ENCODE assay signal across 8 mouse cellular contexts in genomic region chr4:46563847-46564246, GRCm38 (mm10). TPM values are rescaled to one million over a fixed set of nuclear protein-coding genes. Genes with fewer than 3 reads are reported as not detected.
A peak's percentile ranks its signal among the peaks of the same experiment; 100 is the strongest.
DNase-seq lines count a peak whose midpoint lies in the region; ATAC-seq lines count a peak whose summit lies in the region.

No protein-coding gene starts in this region.

- 0 out of 2 replicates have a peak, but pooled peaks have one; percentile 39 for ATAC-seq in kidney, embryonic 16.5 days (ENCODE audit: low FRiP score, low TSS enrichment)
- ATAC-seq in megakaryocyte, adult 5-6 weeks (ENCODE audit: poor library complexity, severe bottlenecking), result peak; percentile 94
- ATAC-seq in hindbrain, embryonic 11.5 days (ENCODE audit: low FRiP score), result no peak

- H3K9me3 ChIP-seq in kidney, embryonic 16.5 days (ENCODE audit: low read length), result no peaks in the 10 kb centered on the region
- no peaks in the 10 kb centered on the region for H3K9me3 ChIP-seq in hindbrain, embryonic 11.5 days (ENCODE audit: control insufficient read depth, low read length)

- no peaks in the 10 kb centered on the region for H3K36me3 ChIP-seq in kidney, embryonic 16.5 days (ENCODE audit: insufficient read depth, low read length)
- no peaks in the 10 kb centered on the region for H3K36me3 ChIP-seq in hindbrain, embryonic 11.5 days (ENCODE audit: control insufficient read depth, insufficient read depth, low read length)

- 60% methylated on average over 10 of the region's 10 CpGs for WGBS in kidney, embryonic 16.5 days
- WGBS in hindbrain, embryonic 11.5 days, result 70% methylated on average over 10 of the region's 10 CpGs

- intact Hi-C loops in heart, postnatal 36 days (cut with DNase I), result no loop called here

- H3K27me3 ChIP-seq in kidney, embryonic 16.5 days (ENCODE audit: insufficient read depth, low read length), result no peaks in the 10 kb centered on the region
- H3K27me3 ChIP-seq in hindbrain, embryonic 11.5 days (ENCODE audit: control insufficient read depth, insufficient read depth, low read length), result no peaks in the 10 kb centered on the region

- DNase-seq in kidney, adult 8-10 months, result no peak
- DNase-seq in adrenal gland, adult 18-20 months (ENCODE audit: low spot score in 2 of 2), result peak; percentile 30 to 39
- DNase-seq in heart, postnatal 36 days, result peak; percentile 26 to 28
- peak; percentile 53 for DNase-seq in urinary bladder, adult 2 months (ENCODE audit: low spot score)
- DNase-seq in layer of hippocampus, postnatal 14 days (ENCODE audit: low spot score in 2 of 2), result no peak
- no peak for DNase-seq in hindbrain, embryonic 11.5 days (ENCODE audit: low spot score)

- no peak overlapping the region for H3K9ac ChIP-seq in kidney, embryonic 16.5 days (replicated peaks; ENCODE audit: low read length)
- H3K9ac ChIP-seq in hindbrain, embryonic 11.5 days (ENCODE audit: low read depth, low read length), result no peak overlapping the region

- H3K4me1 ChIP-seq in kidney, embryonic 16.5 days (ENCODE audit: insufficient read depth, low read length), result no peaks in the 10 kb centered on the region
- H3K4me1 ChIP-seq in hindbrain, embryonic 11.5 days (replicated peaks; ENCODE audit: control insufficient read depth, insufficient read depth, low read length), result no peaks in the 10 kb centered on the region

- H3K27ac ChIP-seq in kidney, embryonic 16.5 days (ENCODE audit: low read length), result no peak overlapping the region
- H3K27ac ChIP-seq in hindbrain, embryonic 11.5 days (ENCODE audit: low read depth, low read length), result no peak overlapping the region

- no peak overlapping the region for H3K4me2 ChIP-seq in kidney, embryonic 16.5 days (replicated peaks; ENCODE audit: low read depth, low read length)
- no peak overlapping the region for H3K4me2 ChIP-seq in hindbrain, embryonic 11.5 days (replicated peaks; ENCODE audit: low read depth, low read length)

- H3K4me3 ChIP-seq in kidney, embryonic 16.5 days (ENCODE audit: low read length), result no peak overlapping the region
- H3K4me3 ChIP-seq in hindbrain, embryonic 11.5 days (ENCODE audit: low read depth, low read length), result no peak overlapping the region

RNA-seq across cellular contexts. Expression of gene Trim14, which starts 27.9 kb away (rescaled TPM):
- 2.1 and 2.9 TPM in 2 replicates for polyA plus RNA-seq in kidney, embryonic 16.5 days (2015; fragmentation: Nextera tagmentation; extraction: Ambion mirVana)
- total RNA-seq in adrenal gland, adult 18-20 months (2021), result 1 to 10 TPM; 4.7 to 5.0 TPM
- total RNA-seq in heart, postnatal 36 days (2021), result 1 to 10 TPM; 3.1 to 4.1 TPM
- 9.7 and 13.3 TPM in 2 replicates for total RNA-seq in megakaryocyte, adult 5-6 weeks (2015)
- total RNA-seq in megakaryocyte, adult 5-6 weeks (2017), result 26.8 and 42.5 TPM in 2 replicates
- 5.0 and 5.7 TPM in 2 replicates for polyA plus RNA-seq in urinary bladder, adult 2 months (2012; rRNA removed)
- 1 to 10 TPM in 1 of 2 experiments, under 1 TPM in 1; 0.69 to 1.5 TPM for total RNA-seq in layer of hippocampus, postnatal 14 days (2021)
- polyA plus RNA-seq in hindbrain, embryonic 11.5 days (2014; fragmentation: Nextera tagmentation; extraction: Ambion mirVana), result 0.84 and 1.0 TPM in 2 replicates

RNA-seq across cellular contexts. Expression of gene Coro2a, which starts 38.2 kb away (rescaled TPM):
- 5.9 and 6.4 TPM in 2 replicates for polyA plus RNA-seq in kidney, embryonic 16.5 days (2015; fragmentation: Nextera tagmentation; extraction: Ambion mirVana)
- 1 to 10 TPM; 2.1 to 2.6 TPM for total RNA-seq in adrenal gland, adult 18-20 months (2021)
- total RNA-seq in heart, postnatal 36 days (2021), result under 1 TPM; 0.28 to 0.46 TPM
- 54.8 and 55.6 TPM in 2 replicates for total RNA-seq in megakaryocyte, adult 5-6 weeks (2015)
- 31.4 and 31.9 TPM in 2 replicates for total RNA-seq in megakaryocyte, adult 5-6 weeks (2017)
- 6.4 and 7.0 TPM in 2 replicates for polyA plus RNA-seq in urinary bladder, adult 2 months (2012; rRNA removed)
- 10 to 100 TPM; 27.9 to 30.5 TPM for total RNA-seq in layer of hippocampus, postnatal 14 days (2021)
- polyA plus RNA-seq in hindbrain, embryonic 11.5 days (2014; fragmentation: Nextera tagmentation; extraction: Ambion mirVana), result 3.6 and 6.6 TPM in 2 replicates

Comparison
In these comparisons a context has a peak if more than half of its experiments do, and no peak if none do; other contexts are left out.
1. DNase-seq: peak in adrenal gland, adult 18-20 months (2 of 2), heart, postnatal 36 days (2 of 2) and urinary bladder, adult 2 months (single experiment); none in kidney, adult 8-10 months (0 of 2), layer of hippocampus, postnatal 14 days (0 of 2) and hindbrain, embryonic 11.5 days (single experiment).
2. RNA of gene Coro2a, which starts 38.2 kb away (total RNA-seq): 31.4 to 55.6 TPM in megakaryocyte, adult 5-6 weeks and 27.9 to 30.5 TPM in layer of hippocampus, postnatal 14 days; 2.1 to 2.6 TPM in adrenal gland, adult 18-20 months and 0.28 to 0.46 TPM in heart, postnatal 36 days; every median in the first group is over 4 times any median in the second.